Mouse (Mus musculus) liver, embryonic 12.5 days (tissue): ENCODE data around the gene Atp1b1. TPM values are rescaled to one million over a fixed set of nuclear protein-coding genes. Genes with fewer than 3 reads are reported as not detected.

ENCODE experiments used
- ATAC-seq: fragments of 200-750 bp; cut with Nextera tagmentation; 2 replicates; pipeline ENCODE4 v1.8.0; 2017; ENCODE audit warnings: moderate number of reproducible peaks, mild to moderate bottlenecking, moderate library complexity
- H3K27ac ChIP-seq: fragments of 300-500 bp; sonication (generic); 2 replicates; pipeline ENCODE4 v1.5.1; 2016; ENCODE audit warnings: mild to moderate bottlenecking
- H3K27me3 ChIP-seq: fragments of 300-500 bp; sonication (generic); replicated peaks from 2 replicates; pipeline ENCODE4 v1.6.1; 2016; ENCODE audit warnings: mild to moderate bottlenecking, moderate library complexity
- H3K36me3 ChIP-seq: fragments of 300-500 bp; sonication (generic); 2 replicates; pipeline ENCODE4 v1.6.1; 2016; ENCODE audit warnings: mild to moderate bottlenecking, moderate library complexity
- H3K4me1 ChIP-seq: fragments of 300-500 bp; sonication (generic); 2 replicates; pipeline ENCODE4 v1.6.1; 2016
- H3K4me2 ChIP-seq: fragments of 300-500 bp; sonication (generic); 2 replicates; pipeline ENCODE4 v1.6.1; 2016; ENCODE audit warnings: mild to moderate bottlenecking, moderate library complexity
- H3K4me3 ChIP-seq: fragments of 300-500 bp; sonication (generic); 2 replicates; pipeline ENCODE4 v1.5.1; 2016; ENCODE audit warnings: mild to moderate bottlenecking, moderate library complexity
- H3K9ac ChIP-seq: fragments of 300-500 bp; sonication (generic); 2 replicates; pipeline ENCODE4 v1.6.1; 2016; ENCODE audit warnings: mild to moderate bottlenecking, moderate library complexity
- H3K9me3 ChIP-seq: fragments of 300-500 bp; sonication (generic); replicated peaks from 2 replicates; pipeline ENCODE4 v1.6.1; 2016; ENCODE audit warnings: mild to moderate bottlenecking, moderate library complexity
- WGBS: fragments of 180-500 bp; shearing (Covaris S2); methylation state at CpG from one replicate; pipeline ENCODE4 v1.1.7; 2016; ENCODE audit not compliant: insufficient replicate concordance; 5-methylcytosine and 5-hydroxymethylcytosine counted together
- polyA plus RNA-seq: library from polyadenylated mRNA; unstranded; fragments of >200 nt; fragmentation: Nextera tagmentation; extraction: Ambion mirVana; gene quantifications from 2 replicates; pipeline ENCODE4 v1.2.1, GENCODE M21; 2016

The Atp1b1 gene
- polyA plus RNA-seq, 1 experiment from 2014 or later = 12.8 TPM

- Histone ChIP-seq H3K9ac (no peak overlapping the region), H3K9me3 (no peaks in the 10 kb centered on the region), H3K27ac (no peak overlapping the region), H3K36me3 (no peaks in the 10 kb centered on the region), H3K4me3 (no peak overlapping the region), H3K4me2 (no peak overlapping the region), H3K4me1 (no peaks in the 10 kb centered on the region), H3K27me3 (no peaks in the 10 kb centered on the region)
- 58% methylated on average over 9 of the region's 9 CpGs for WGBS
- ATAC-seq = no peak
Measured at GRCm38 (mm10) chr1:164481645-164482354, 23.6 kb upstream of the Atp1b1 start.

- Histone ChIP-seq H3K27ac (no peak overlapping the region), H3K36me3 (no peaks in the 10 kb centered on the region), H3K9ac (no peak overlapping the region), H3K4me3 (no peak overlapping the region), H3K9me3 (no peaks in the 10 kb centered on the region), H3K27me3 (no peaks in the 10 kb centered on the region), H3K4me2 (no peak overlapping the region), H3K4me1 (no peaks in the 10 kb centered on the region)
- ATAC-seq = no peak
- 65% methylated on average over 5 of the region's 5 CpGs for WGBS
Measured at GRCm38 (mm10) chr1:164480755-164481644, 22.8 kb upstream of the Atp1b1 start.

DNA sequence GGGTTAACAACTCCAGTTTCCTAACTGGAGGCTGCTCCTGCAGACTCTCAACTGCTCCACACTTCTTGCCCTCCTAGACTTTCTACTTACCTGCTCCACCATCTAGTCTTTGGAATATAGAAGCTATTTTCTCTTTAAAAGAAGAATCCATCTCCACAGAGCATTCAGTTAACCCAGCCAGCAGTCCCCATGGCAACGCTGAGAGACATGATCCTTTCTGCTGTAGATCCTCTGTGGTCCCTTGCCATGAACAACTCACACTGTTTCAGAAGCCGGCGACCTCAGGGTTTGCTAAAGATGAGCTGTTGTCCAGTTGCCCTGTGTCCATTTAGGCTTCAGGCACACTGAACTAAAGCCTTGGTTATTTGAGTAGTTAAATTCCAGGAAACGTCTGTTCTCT, 17.7 kb upstream of the Atp1b1 start:
- H3K27ac ChIP-seq = no peak overlapping the region
- H3K4me3 ChIP-seq = no peak overlapping the region
- 62% methylated on average over 4 of the region's 4 CpGs for WGBS
- no peaks in the 10 kb centered on the region for H3K27me3 ChIP-seq
- H3K36me3 ChIP-seq = no peaks in the 10 kb centered on the region
- no peaks in the 10 kb centered on the region for H3K4me1 ChIP-seq
- no peak overlapping the region for H3K4me2 ChIP-seq
- no peak for ATAC-seq
- H3K9me3 ChIP-seq = no peaks in the 10 kb centered on the region
- no peak overlapping the region for H3K9ac ChIP-seq

DNA sequence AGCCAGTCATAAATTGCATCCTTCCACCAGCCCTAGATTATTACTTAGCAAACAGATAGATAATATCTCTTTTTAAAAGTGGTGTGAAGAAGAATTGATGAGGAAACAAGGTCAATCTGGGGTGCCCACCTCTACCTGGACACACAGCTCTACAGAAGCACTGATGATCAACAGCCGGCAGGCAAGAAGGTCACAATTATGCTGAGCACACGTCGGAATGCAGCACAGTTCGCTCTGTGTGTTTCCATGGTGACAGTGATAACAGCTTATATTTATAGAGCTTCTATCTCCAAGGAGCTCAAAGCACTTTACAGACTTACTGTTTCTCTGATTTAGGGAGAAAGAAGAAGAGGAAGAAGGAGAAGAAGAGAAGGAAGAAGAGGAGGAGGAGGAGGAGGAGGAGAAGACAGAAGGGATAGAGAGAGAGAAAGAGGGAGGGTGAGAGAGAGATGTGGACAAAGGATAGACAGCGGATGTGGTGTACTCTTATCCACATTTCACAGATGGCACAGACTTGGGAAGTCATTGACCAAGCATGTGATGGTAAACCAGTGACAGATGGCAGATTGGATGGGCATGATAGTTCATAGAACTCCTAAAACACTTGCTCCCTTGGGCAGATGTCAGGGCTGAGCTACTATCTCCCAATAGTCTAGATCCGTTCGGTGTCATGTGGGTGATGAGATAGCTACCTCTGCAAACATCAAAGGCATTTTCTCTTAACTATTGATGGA, 16.8 kb upstream of the Atp1b1 start:
- H3K4me2 ChIP-seq = no peak overlapping the region
- H3K4me1 ChIP-seq = no peaks in the 10 kb centered on the region
- no peaks in the 10 kb centered on the region for H3K9me3 ChIP-seq
- no peak overlapping the region for H3K4me3 ChIP-seq
- H3K9ac ChIP-seq = no peak overlapping the region
- no peak overlapping the region for H3K27ac ChIP-seq
- no peaks in the 10 kb centered on the region for H3K27me3 ChIP-seq
- H3K36me3 ChIP-seq = no peaks in the 10 kb centered on the region
- 54% methylated on average over 7 of the region's 7 CpGs for WGBS
- ATAC-seq = no peak

DNA sequence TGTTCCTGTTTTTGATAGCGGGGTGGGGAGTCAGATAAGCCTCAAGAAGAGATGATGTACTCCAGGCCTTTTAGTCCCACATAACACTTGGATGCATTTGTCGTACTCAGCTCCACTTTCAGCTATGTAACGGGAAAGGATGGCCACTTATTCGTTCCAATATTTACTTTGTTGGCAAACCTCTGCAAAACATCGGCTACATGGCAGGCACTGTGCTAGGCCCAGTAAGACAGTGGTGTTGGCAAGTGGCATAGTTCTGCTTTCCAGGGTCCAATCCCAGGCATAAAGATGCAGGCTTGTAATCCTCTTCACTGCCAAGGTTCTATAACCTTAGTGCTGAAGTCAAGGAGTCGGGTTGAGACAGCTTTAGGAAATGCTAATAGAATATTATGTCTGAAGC, 16.2 kb upstream of the Atp1b1 start:
- 66% methylated on average over 6 of the region's 6 CpGs for WGBS
- H3K27ac ChIP-seq = no peak overlapping the region
- no peak overlapping the region for H3K9ac ChIP-seq
- H3K4me2 ChIP-seq = no peak overlapping the region
- ATAC-seq = no peak
- no peaks in the 10 kb centered on the region for H3K36me3 ChIP-seq
- H3K9me3 ChIP-seq = no peaks in the 10 kb centered on the region
- H3K4me3 ChIP-seq = no peak overlapping the region
- no peaks in the 10 kb centered on the region for H3K4me1 ChIP-seq
- no peaks in the 10 kb centered on the region for H3K27me3 ChIP-seq

DNA sequence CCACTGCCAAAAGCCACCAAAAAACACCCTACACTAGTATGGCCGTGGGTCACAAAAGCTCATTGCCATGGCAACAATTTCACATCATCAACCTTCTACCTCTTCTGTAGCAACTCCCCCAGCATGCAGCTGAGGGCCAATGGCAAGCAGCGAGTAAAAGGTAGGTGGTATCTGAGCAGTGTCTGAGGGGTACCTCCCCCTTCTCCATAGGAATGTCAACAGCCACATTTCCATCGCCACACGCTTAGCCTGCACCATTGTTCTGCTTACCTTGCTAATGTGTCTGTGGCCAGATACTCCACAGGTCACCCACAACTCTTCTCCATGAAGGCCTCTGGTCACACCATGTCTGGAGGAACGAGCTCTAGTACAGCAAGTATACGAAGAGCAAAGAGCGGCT, 15.2 kb upstream of the Atp1b1 start:
- Histone ChIP-seq H3K4me1 (no peaks in the 10 kb centered on the region), H3K9me3 (no peaks in the 10 kb centered on the region), H3K27me3 (no peaks in the 10 kb centered on the region), H3K4me2 (no peak overlapping the region), H3K27ac (no peak overlapping the region), H3K9ac (no peak overlapping the region), H3K36me3 (no peaks in the 10 kb centered on the region), H3K4me3 (no peak overlapping the region)
- ATAC-seq = no peak
- 80% methylated on average over 7 of the region's 7 CpGs for WGBS

DNA sequence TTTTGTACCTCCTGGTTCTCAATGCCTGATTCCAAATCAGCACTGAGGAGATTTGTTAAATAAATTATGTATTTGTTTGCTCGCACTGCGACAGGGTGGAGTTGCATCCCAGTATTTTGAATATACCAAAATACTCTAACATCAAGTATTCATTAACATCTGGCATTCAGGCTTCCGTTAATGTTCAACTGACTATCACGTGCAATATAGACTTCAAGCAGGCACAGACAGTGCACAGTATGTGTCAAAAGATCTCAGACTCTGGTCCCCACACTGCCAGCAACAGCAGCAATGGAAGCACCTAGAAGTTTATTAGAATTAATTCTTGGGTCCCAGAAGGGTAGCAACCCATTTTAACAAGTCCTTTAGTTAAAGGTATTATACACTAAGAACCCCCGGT, 13.5 kb upstream of the Atp1b1 start:
- no peak overlapping the region for H3K4me3 ChIP-seq
- H3K9me3 ChIP-seq = no peaks in the 10 kb centered on the region
- H3K27me3 ChIP-seq = no peaks in the 10 kb centered on the region; the same call in 1 of the 2 replicates
- H3K27ac ChIP-seq = no peak overlapping the region
- no peaks in the 10 kb centered on the region for H3K36me3 ChIP-seq
- H3K4me2 ChIP-seq = no peak overlapping the region
- 74% methylated on average over 5 of the region's 5 CpGs for WGBS
- H3K9ac ChIP-seq = no peak overlapping the region
- ATAC-seq = no peak
- no peaks in the 10 kb centered on the region for H3K4me1 ChIP-seq

- no peaks in the 10 kb centered on the region; the same call in 1 of the 2 replicates for H3K27me3 ChIP-seq
- no peaks in the 10 kb centered on the region for H3K9me3 ChIP-seq
- H3K4me2 ChIP-seq = no peak overlapping the region
- H3K9ac ChIP-seq = no peak overlapping the region
- no peak overlapping the region for H3K4me3 ChIP-seq
- 60% methylated on average over 6 of the region's 6 CpGs for WGBS
- no peak overlapping the region for H3K27ac ChIP-seq
- H3K4me1 ChIP-seq = no peaks in the 10 kb centered on the region
- no peak for ATAC-seq
- no peaks in the 10 kb centered on the region for H3K36me3 ChIP-seq
Measured at GRCm38 (mm10) chr1:164470985-164471384, 12.8 kb upstream of the Atp1b1 start.

GRCm38 (mm10) chr1:164468329-164468728, 10.2 kb upstream of the Atp1b1 start:
- H3K36me3 ChIP-seq = no peaks in the 10 kb centered on the region
- H3K27me3 ChIP-seq = no peaks in the 10 kb centered on the region; the same call in 1 of the 2 replicates
- no peak overlapping the region for H3K9ac ChIP-seq
- H3K9me3 ChIP-seq = no peaks in the 10 kb centered on the region
- H3K27ac ChIP-seq = no peak overlapping the region
- 78% methylated on average over 8 of the region's 8 CpGs for WGBS
- H3K4me1 ChIP-seq = no peaks in the 10 kb centered on the region
- ATAC-seq = no peak
- H3K4me2 ChIP-seq = no peak overlapping the region
- H3K4me3 ChIP-seq = no peak overlapping the region

DNA sequence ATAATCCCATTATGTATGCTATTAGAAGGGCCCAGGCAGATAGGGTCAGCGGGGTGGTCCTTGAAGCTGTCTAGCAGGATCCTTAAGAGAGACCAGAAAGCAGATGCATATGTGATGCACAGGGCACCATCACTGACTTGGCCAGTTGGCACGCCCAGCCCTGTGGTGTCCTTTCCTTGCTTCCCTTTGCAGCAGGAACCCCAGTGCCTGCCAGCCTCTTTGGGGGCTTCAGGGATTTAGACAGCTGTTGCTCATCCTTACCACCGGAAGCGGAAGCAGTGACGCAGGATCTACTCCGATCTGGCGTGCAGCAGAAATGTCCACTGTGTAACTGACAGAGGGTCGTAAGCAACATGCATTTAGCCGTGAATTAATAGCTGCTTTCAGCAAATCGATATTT, 9.3 kb upstream of the Atp1b1 start:
- H3K9ac ChIP-seq = no peak overlapping the region
- no peak for ATAC-seq
- H3K4me1 ChIP-seq = no peaks in the 10 kb centered on the region
- H3K4me3 ChIP-seq = no peak overlapping the region
- no peak overlapping the region for H3K27ac ChIP-seq
- 71% methylated on average over 10 of the region's 10 CpGs for WGBS
- peaks cover 6% of the 10 kb centered on the region for H3K27me3 ChIP-seq
- no peaks in the 10 kb centered on the region for H3K36me3 ChIP-seq
- H3K4me2 ChIP-seq = no peak overlapping the region
- no peaks in the 10 kb centered on the region for H3K9me3 ChIP-seq

- ATAC-seq = no peak
- Histone ChIP-seq H3K4me3 (no peak overlapping the region), H3K9me3 (no peaks in the 10 kb centered on the region), H3K4me2 (no peak overlapping the region), H3K27ac (no peak overlapping the region), H3K36me3 (no peaks in the 10 kb centered on the region), H3K4me1 (peaks cover 17% of the 10 kb centered on the region; the same call in 1 of the 2 replicates), H3K9ac (no peak overlapping the region), H3K27me3 (peaks cover 58% of the 10 kb centered on the region)
- 43% methylated on average over 10 of the region's 10 CpGs for whole genome bisulfite sequencing
Measured at GRCm38 (mm10) chr1:164461726-164462125, 3.6 kb upstream of the Atp1b1 start.
